Mouse (Mus musculus) adrenal gland, adult (tissue): ENCODE measurements around the gene Gm15446.
"Not testable (repeated sequence)": the region's sequence is repeated elsewhere in the genome, so short reads cannot be mapped to it uniquely, and the experiment has no call there.

Source experiments
- DNase-seq, 2 experiments: peaks; one replicate each; pipeline ENCODE4 v3.0.0; 2022 to 2023; ENCODE audit warnings: low spot score in 1 of 2; ENCODE audit not compliant: inconsistent age in 2 of 2

Gene Gm15446

GRCm38 (mm10) chr5:109923261-109924071 is at the start of gene Gm15446:
Gm15446 (plus strand) TSS chr5:109923400.
- peak; percentile 91 to 98 for DNase-seq

- peak in 1 of 2 experiments; percentile 43 for DNase-seq
Observed at GRCm38 (mm10) chr5:109924129-109924528, 929 bp downstream of the Gm15446 start.

GRCm38 (mm10) chr5:109924936-109925335 is 1.7 kb downstream of the Gm15446 start:
- DNase-seq, result no peak

- DNase-seq, result no peak
Observed at GRCm38 (mm10) chr5:109950281-109950680, 27.1 kb downstream of the Gm15446 start.

- not testable (repeated sequence) for DNase-seq
Observed at GRCm38 (mm10) chr5:109980743-109981142, 57.5 kb downstream of the Gm15446 start.
